Mouse (Mus musculus) mature B cell (primary cell): ENCODE data around the gene Nsf.
"Not testable (repeated sequence)": the region's sequence is repeated elsewhere in the genome, so short reads cannot be mapped to it uniquely, and the experiment has no call there.

Source experiments
- in situ Hi-C: fragments of 300-500 bp; cut with MboI; formaldehyde crosslinking; loops from 2 replicates; pipeline ENCODE4 v1.14.3; 2019

The Nsf gene

DNA sequence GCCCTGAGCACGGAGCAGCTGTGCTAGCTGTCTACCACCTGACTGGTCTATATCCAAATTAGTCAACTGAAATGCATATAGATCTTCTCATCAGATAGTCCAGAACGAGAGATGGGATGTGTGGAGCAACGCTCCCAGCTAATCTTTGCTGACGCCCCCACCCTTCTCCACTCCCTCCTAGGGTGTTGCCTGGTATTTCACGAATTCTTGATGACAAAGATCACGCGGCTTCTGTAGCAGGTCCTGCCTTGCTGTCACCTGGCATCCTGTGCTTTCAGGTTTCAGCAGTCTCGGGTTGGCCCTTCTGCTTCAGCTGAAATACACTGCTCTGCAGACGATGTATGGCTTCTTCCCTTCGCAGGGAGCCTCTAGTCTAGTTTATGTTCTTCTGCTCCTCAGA is 61.0 kb downstream of the Nsf start:
- in situ Hi-C loops, result no loop called here

DNA sequence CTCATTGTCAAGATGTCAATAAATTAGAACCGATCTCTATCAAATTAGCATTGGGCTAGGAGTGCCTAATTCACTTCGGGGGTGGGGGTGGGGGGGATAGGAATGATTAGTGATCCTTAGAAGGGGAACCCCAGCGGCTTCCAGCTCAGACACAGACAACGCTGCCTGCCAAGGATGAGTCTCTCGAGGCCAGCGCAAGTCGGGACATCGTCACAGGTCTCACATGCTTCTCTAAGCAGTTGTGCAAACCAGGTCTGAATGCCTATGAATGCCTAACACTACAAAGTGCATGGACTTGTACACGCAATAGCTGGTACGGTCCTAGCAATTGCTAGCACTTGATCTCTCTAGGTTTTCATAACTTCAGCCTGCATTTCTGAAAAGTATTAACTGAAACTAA is 62.1 kb downstream of the Nsf start:
- in situ Hi-C loops, result no loop called here

DNA sequence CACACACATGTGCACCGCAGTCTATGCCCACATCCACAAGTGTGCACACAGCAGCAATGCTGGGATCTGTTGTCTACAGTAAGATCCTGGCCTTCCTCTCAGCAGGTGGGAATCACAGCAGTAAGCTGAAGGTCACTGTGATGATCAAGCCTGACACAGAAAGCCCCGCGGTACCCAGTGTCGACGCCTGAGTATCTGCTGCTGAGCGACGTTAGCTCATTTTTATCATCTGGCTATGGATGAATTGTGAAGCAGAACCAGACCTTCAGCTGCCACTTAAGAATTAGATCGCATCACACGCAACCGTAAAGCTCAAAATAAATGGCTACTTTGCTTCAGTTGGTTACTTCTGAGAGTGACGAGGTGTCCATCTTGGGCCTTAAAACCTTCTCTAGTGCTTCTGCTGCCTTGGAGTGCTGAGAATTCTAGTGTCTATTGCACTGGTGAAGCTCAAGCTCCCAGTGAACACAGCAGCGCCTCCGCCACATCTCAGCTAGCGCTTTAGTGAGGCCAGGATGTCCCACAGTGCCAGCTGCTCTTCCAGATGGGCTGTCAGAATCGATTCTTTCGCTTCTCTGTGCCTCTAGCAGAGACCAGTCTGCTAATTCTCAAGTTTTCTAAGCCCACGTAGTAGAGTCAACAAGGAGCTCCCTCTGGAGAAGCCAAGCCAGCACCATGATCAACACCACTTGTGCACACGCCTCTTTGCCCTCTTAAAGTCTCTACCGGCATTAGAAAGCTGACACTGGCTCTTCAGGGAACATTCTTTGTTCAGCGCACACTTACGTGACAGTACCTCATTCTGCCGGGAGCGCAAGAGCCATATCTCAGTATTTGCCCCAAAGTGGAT is 63.3 kb downstream of the Nsf start:
- in situ Hi-C loops, result no loop called here

DNA sequence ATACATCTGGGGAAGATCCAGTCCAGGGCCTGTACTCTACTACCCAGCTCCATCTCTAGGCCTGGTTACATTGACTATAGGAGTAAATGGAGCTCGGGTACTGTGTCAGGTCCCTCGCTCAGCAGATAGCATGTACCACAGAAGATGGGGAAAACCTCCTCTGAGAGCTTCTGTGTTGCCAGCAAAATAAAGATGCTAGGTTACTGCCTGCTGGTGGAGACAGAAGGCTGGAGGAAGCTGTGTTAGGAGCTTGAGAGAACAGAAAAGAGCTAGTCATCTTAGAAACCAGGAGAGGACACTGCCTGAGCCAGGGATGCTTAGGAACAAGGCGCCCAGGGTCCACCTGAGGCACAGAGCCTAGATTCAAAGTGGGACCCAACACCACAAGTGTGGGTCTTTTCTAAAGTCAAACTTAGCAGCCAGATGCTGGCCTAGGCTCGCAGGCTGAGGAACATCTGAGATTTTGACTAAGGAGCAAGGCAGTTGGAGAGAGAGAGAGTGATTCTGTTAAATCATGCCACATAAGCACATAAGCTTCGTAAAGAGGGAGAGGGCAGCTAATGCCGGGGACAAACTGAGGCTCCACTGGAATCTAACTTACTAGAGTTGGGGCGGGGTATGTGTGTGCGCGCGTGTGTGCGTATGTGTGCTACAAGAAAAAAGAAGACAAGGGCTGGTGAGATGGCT is 66.0 kb downstream of the Nsf start:
- in situ Hi-C loops, result no loop called here

DNA sequence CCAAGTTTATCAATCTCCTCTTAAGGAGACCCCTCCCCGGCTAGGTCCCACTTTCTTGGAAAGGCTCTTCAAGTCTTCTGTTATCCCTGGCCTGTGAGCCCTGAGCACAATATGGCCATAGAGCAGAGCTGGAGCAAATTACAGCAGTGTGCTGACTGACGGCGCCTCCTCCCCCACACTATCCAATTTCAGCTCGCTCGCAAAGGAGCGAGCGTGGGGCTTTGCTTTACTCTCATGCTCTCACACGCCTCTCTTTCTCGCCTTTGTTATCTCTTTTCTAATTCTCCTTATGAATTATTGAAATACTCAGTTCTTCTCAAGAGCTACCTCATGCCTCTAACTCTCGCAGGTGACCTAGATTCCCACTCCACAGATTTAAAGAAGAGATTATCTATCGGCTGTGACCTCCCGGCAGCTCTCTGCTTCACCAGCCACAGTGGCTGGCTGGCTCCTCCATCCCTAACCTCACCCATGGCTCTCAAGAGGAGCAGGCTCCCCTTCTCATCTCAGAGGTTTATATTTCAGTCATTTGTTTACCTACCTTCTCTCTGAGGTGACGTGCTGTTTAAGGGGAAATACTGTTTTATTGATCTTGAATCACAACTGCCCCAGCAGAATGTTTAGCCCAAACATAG is 69.0 kb downstream of the Nsf start:
- in situ Hi-C loops, result no loop called here

DNA sequence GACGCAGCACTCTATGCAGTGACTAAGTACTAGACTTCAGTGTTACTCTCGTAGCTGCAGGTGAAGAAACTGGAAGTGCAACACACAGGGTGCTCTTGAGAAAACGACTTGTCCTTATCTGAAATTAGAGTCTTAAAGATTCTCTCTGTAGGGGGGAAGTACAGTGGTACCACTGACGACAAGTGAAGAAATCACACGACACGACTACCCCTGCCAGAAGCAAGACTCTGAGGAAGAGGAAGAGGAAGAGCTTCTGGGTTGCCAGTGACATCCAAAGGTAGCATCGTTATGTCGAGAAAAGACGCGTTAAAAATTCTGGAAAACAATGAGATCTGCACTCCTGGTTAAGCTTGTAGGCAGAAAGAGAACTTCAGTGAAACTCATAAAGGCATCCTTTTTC is 70.1 kb downstream of the Nsf start:
- in situ Hi-C loops, result no loop called here

DNA sequence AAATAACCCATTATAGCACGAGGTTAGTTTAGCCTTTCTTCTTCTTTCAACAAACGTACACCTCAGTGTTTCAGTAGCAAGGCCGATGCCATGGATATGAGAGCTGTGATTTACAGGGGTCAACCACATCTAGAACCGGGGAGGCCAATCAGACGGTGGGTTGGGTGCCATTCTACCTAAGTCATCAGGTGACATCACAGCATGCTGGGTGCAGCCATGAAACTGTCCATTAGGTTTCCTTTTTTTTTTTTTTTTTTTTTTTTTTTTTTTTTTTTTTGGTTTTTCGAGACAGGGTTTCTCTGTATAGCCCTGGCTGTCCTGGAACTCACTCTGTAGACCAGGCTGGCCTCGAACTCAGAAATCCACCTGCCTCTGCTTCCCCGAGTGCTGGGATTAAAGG is 74.4 kb downstream of the Nsf start:
- in situ Hi-C loops, result not testable (repeated sequence)

DNA sequence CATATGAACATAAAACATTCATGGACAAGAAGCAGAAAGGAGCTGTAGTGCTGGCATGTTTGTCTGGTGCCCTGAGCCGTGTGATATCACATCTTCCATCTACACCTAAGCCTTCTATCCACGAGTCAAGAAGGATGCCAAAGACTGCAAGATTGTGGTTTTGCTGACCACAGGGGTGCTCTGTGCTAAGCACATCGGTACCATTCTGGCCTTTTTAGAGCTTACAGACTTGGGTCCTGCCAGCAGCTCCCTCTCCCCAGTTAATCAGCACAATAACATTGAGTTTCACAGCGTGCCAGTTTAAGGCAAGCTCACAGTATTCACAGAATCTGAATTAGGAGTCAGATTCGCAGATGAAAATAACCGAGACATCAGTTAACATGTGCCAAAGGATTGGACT is 75.4 kb downstream of the Nsf start:
- in situ Hi-C loops, result no loop called here

DNA sequence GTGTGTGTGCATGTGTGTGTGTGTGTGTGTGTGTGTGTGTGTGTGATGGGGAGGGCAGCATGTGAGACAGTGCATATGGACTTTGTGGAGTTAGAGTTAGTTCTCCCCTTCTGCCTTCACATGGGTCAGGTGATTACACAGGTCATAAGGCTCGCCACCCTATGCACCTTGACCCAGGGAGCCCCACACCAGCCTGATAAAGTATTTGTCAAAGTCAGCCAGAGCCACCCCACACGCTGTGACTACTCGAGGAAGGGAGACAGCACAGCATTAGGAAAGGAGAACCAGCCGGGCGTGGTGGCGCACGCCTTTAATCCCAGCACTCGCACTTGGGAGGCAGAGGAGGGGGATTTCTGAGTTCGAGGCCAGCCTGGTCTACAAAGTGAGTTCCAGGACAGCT is 83.5 kb downstream of the Nsf start:
- in situ Hi-C loops, result no loop called here

DNA sequence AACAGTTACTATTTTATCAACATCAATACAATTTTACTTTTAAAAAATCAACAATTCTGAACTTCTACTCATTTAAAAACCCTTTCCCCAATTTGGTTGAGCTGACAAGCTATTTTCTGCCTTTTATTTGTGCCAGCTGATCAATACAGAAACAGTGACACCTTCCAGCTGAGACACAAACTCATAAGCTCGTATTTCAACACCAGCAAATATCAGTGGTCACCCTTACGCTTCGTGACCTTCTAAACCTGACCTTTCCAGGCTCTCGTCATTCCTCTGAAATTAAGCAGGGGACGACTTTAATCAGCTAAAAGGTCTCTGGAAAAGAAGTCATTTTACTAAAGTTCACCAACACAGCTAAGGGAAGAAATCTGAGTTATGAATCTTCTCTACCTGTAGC is 86.2 kb downstream of the Nsf start:
- in situ Hi-C loops, result no loop called here

DNA sequence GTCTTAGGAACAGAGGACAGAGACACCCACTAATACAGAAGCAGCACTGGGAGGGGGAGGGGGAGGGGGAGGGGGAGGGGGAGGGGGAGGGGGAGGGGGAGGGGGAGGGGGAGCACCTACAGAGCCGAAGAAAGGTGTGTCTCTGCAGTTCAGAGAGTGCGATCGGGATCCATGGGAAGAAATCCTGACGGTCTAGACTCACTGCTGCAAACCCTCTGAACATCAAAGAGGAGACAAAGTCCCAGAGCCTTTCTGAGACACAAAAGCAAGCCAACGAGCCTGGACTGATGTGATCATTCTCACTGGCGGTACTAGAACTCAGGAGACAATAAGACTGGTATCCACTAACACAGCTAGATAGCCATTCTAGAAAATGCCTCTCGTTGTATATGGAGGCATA is 88.5 kb downstream of the Nsf start:
- in situ Hi-C loops, result no loop called here

DNA sequence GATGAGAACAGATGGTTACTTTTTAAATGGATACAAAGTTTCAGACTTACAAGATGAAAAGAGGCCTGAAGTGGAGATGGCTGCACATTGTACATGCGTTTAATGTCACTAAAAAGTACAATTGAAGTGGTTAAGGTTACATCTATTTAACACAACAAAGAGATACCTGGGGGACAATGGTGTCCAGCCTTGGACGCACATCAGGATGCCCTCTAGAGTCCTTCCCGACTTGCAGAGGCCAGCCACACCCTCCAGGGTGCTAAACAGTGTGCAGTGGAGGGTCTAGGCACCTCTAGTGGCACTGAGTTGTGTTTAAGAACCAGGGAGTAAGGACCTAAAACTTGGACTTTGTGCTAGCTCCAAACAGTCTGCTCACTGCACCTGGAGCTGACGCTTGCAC is 89.4 kb downstream of the Nsf start:
- in situ Hi-C loops, result no loop called here

DNA sequence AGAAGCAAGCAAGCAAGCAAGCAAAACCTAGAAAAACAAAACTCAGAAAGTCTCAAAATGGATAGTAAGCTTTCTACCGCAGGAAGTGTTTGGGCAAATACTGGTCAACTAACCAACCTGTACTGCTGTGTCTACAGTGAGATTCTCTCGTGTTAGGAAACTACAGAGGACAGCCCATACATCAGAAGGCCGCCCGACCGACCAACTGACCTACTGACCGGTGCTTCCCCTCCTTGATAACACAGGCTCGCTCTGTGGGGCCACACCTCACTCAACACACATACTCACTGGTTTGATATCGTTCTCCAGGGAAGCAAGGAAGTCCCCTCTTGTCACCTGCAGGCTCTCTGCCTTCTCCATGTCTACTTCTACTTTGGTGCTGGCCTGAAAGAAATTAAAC is 90.9 kb downstream of the Nsf start:
- in situ Hi-C loops, result no loop called here

DNA sequence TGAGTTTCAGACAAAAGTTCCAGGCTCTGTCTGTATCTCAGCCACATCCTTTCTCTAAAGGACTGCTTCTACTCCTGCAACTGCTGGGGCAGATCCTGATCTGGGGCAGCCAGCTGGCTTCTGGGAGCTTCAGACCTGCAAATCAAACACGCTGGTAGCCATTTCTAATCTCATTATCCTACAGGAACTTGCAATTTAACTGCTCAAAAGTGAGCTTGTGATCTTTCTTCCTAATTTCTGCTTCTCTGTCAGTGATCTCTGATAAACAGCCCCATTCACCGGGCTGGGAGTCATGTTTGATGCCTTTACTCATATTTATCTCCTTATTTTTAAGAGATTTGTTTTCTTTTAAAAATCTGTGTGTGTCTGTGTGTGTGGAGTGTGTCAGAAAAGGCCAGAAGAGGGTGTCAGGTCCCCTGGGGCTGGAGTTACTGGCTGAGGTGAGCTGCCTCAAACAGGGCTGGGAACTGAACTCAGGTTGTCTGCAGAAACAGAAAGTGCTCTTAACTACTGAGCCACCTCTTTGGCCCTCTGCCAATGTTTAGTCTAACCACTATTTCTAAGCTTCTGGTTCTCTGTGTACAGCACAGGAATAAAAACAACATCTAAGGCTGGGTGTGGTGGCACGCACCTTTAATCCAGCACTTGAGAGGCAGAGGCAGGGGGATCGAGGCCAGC is 93.8 kb downstream of the Nsf start:
- in situ Hi-C loops, result no loop called here

DNA sequence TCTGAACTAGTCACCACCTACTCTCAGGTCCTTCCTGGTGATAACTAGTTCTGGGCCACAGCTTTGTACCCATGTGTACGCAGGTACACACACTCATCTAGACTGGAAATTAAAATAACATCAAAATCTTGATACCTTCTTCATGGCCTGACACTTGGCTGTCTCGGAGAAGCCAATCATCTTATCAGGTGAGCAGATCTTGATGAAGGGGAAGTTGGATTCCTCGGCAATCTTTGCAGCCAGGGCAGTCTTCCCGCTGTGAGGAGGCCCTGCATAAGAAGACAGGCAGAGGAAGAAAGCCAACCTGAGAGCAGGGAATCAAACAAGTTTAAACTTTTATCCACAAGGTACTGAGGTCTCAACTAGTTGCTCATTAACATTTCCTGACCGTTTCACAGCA is 95.1 kb downstream of the Nsf start:
- in situ Hi-C loops, result no loop called here

DNA sequence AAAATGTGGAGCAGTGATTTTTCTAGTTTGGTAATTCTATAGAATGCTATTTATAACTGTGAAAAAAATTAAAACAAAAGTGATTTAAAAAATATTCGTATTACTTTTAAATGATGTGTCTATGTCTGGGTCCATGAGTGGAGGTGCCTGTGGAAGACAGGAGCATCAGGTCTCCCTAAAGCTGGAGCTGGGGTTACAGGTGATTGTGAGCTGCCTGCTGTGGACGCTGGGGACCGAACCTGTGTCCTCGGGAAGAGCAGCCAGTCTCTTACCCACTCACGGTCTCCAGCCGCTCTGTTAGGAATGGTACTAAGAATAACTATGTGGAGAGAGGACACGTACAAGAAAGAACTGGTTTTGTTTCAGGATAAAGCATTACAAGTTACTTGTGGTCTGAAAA is 97.2 kb downstream of the Nsf start:
- in situ Hi-C loops, result no loop called here

DNA sequence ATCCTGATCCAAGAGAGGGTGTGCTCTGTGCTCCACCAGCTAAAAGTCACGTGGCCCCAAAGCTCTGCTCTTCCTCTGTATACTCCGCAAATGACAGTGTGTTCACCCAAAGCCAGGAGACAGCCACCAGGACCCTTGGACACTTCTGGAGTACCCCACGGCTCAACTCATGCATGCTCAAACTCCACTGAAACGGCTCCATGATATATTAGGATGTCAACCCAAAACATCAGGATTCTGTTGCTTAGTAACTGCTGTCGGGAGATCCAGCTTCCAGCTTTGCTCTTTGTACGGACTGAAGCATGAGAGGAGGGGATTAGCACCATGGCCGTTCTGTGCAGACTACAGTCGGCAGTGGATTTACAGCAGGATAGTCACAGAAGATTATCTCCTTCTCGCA is 99.6 kb downstream of the Nsf start:
- in situ Hi-C loops, result no loop called here

DNA sequence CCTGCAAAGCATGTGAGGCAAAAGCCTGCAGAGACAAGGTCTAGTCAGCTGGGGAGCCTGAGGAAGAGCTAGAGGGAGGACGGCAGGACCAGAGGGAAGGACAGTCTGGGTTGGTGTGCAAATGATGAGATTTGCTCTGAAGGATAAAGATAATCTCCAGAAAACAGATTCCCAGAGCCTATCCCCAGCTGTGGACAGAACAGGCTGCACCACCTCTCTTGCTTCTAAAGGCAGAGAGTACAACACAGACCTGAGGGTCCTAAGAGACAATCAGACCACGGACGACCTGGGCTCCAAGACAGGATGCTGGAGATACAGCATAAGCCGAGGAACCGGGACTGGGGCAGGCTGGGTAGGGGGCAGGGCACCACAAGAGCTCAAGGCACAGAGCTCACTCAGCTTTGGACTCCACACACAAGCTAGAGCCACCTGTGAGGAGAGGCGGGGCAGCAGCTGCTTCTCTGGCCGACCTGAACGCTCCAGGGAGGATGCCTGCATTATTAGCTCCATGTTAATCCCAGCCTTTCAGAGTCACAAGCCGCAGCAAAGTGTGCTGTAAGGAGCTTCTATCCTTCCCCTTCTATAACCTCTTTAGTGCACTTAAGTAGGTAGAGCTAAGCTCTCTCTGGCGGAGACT is 100.5 kb downstream of the Nsf start:
- in situ Hi-C loops, result no loop called here

DNA sequence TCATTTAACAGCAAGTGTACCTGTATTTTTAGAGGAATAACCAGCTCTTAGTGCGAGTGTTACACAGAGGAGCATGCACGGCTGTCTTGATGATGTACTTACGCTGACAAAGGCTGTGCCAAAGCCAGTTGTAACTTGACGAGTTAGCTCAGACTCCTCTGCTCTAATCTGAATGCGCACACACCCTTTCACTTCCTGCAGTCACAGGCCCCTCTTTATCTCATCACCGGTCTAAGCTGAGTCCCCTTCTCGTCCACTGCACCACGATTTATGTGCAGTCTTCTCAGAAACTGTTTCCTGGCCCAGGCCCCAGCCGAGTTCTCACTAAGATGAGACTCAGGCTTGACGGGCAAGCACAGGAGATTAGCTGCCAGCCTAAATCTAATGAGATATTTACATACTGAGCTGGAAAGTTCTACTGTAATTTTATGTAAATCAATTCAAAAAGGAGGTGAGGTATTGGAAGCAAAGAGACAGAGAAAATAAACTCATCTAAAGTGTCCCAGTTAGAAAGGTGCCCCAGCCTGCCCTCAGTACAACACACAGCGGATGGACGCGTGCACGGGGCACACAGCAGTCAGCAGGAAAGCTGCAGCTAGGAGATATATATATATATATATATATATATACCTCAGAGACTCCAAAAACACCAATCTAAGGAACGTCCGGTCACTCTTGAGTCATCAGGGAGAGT is 101.1 kb downstream of the Nsf start:
- in situ Hi-C loops, result no loop called here

DNA sequence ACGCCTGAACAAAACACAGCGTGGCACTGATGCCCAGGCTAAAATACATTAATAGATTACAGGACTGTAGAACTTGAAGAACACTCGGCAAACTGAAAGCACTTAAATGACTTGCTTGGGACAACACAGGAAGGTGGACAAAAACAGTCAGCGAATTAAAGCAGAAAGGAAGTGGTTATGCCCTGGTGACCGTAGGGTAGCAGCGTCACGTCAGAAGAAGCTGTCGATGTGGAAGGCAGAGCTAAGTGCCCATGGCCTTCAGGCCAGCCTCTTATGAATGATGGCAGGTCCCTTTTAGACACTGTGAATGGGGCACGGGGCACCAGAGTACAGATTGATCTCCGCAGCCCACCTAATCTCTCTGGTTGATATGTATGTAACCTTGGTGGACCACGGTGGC is 105.6 kb downstream of the Nsf start:
- in situ Hi-C loops, result no loop called here

DNA sequence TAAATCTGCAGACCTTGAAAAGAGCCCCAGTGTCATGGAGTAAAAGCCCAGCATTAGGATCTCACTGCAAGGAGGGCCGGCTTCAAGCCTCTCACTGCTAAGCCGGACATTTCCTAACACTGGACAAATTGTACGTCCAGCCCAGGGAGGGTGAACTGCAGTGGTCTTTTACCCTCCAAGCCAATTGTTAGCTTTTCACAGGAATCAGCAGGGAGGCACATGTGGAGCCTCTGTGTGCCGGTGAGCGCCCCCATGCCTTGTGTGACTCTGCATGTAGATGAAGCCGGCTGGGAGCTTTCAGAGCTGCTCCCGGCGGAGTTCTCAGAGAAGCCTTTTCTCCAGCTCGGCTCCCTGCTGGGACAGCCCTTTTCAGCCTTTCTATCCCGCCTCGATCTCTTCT is 113.0 kb downstream of the Nsf start:
- in situ Hi-C loops, result no loop called here

DNA sequence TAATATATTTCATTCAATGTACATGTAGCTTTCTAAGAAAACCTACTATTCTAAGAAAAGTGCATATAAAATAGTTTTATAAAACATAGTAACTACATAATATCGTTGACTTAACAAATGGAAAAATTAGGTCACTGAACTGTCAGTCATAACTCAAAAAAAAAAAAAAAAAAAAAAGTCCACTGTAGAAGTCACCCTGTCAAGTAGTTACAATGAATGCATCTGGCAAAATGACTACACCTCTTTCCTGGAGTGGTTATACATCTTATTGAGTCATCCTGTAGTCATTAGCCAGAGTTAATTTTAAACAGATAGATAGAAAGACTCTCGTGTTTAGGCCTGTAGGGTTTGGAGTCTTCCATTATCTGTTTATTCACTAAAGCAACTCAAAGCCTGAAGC is 114.9 kb downstream of the Nsf start:
- in situ Hi-C loops, result no loop called here
